Mouse (Mus musculus) limb, embryonic 10.5 days (tissue): ENCODE measurements around the gene Rap1gap2. TPM values are rescaled to one million over a fixed set of nuclear protein-coding genes. Genes with fewer than 3 reads are reported as not detected.

Experiments used
- DNase-seq: peaks from one replicate; pipeline ENCODE4 v3.0.0-alpha.2; 2017; ENCODE audit warnings: low spot score
- H3K27ac ChIP-seq: fragments of 300-500 bp; sonication (generic); 2 replicates; pipeline ENCODE4 v1.5.1; 2016; ENCODE audit warnings: mild to moderate bottlenecking
- H3K27me3 ChIP-seq: fragments of 300-500 bp; sonication (generic); 2 replicates; pipeline ENCODE4 v1.6.1; 2016; ENCODE audit warnings: low read depth, mild to moderate bottlenecking; ENCODE audit not compliant: poor library complexity, severe bottlenecking
- H3K36me3 ChIP-seq: fragments of 300-500 bp; sonication (generic); 2 replicates; pipeline ENCODE4 v1.6.1; 2016; ENCODE audit warnings: mild to moderate bottlenecking, moderate library complexity
- H3K4me1 ChIP-seq: fragments of 300-500 bp; sonication (generic); 2 replicates; pipeline ENCODE4 v1.6.1; 2016
- H3K4me3 ChIP-seq: fragments of 300-500 bp; sonication (generic); 2 replicates; pipeline ENCODE4 v1.5.1; 2016; ENCODE audit warnings: mild to moderate bottlenecking, moderate library complexity
- H3K9me3 ChIP-seq: fragments of 300-500 bp; sonication (generic); replicated peaks from 2 replicates; pipeline ENCODE4 v1.6.1; 2016; ENCODE audit warnings: mild to moderate bottlenecking
- whole genome bisulfite sequencing: fragments of 180-500 bp; shearing (Covaris S2); methylation state at CpG from one replicate; pipeline ENCODE4 v1.1.7; 2016; 5-methylcytosine and 5-hydroxymethylcytosine counted together
- polyA plus RNA-seq: library from polyadenylated mRNA; unstranded; fragments of >200 nt; fragmentation: Nextera tagmentation; extraction: Ambion mirVana; gene quantifications from 2 replicates; pipeline ENCODE4 v1.2.1, GENCODE M21; 2016

The Rap1gap2 gene
- polyA plus RNA-seq, 1 experiment from 2014 or later, result 0.34 TPM

DNA sequence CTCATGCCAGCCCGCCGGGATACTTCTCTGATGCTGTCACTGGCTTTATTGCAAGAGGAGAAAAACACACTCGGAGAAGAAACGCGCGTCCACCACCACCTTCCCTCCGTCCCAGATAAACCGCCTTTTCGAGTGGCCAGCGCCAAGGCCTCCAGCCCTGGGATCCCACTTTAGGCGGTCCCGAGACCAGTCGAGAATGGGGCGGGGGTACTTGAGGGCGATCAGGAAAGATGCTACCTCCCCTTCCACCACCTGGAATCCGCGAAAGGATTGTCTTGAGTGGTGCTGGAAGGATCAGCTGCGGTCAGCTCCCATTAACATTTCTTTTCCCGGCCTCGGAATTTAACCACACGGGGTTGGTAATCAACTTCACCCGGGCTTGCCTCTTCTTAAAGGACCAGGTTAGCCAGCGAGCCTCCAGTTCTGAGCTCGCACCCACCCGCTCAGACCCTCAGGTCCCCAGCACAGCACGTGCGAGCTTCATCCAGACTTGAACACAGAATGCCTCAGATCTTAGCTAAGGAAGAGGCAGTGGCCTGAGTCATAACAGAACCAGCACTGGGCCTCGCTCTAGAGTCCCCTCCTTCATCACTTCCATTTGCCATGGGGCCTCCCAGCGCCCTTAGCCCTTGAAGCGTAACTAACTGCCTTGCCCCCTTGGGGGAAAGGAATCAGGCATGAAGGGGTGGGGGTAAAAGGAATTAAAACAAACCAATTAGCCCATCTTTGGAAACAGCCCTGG lies 87.3 kb downstream of the Rap1gap2 start:
- peaks cover 87% of the 10 kb centered on the region for H3K27me3 ChIP-seq
- H3K4me3 ChIP-seq, result peak overlapping the region; percentile 73
- H3K4me1 ChIP-seq, result peaks cover 35% of the 10 kb centered on the region
- H3K9me3 ChIP-seq, result no peaks in the 10 kb centered on the region
- 2% methylated on average over 30 of the region's 30 CpGs for WGBS
- H3K36me3 ChIP-seq, result no peaks in the 10 kb centered on the region
- DNase-seq, result peak; percentile 45
- H3K27ac ChIP-seq, result no peak overlapping the region

DNA sequence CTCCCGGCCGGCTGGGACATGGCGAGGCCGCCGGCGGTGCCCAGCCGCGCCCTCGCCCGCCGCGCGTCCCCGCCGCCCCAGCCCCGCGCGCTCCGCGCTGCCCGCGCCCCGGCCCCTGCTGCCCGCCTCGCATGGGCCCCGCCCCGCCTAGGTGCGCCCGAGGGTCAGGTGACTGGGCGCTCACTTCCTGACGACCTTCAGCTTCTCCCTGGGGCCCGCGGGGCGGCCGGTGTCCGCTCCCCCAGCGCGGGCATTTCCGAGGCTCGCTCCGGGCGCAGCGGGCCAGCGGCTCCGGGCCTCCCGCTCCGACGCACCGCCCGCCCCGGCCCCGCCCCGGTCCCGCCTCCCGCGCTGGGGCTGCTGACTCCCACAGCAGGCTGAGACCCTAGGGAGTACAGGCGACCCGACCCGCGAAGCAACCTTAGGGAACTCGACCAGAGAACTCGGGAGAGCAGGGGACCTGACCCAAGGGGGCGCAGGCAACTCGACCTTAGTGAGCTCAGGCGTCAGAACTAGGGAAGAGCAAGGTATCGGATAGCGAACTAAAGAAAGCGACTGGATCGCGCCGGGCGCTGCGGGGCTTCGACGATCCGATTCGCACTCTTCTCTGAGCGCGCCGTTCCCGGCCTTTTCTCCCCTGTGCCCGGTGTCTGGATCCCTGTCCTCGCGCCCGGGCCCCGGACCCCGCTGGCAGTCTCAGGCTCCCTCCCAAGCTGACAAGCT lies 88.1 kb downstream of the Rap1gap2 start:
- peak; percentile 82 for DNase-seq
- Histone ChIP-seq H3K9me3 (no peaks in the 10 kb centered on the region), H3K4me1 (peaks cover 35% of the 10 kb centered on the region), H3K4me3 (peak overlapping the region; percentile 73), H3K27me3 (peaks cover 82% of the 10 kb centered on the region), H3K27ac (peak overlapping the region; percentile 72), H3K36me3 (no peaks in the 10 kb centered on the region)
- WGBS, result under 1% methylated on average over 82 of the region's 87 CpGs

DNA sequence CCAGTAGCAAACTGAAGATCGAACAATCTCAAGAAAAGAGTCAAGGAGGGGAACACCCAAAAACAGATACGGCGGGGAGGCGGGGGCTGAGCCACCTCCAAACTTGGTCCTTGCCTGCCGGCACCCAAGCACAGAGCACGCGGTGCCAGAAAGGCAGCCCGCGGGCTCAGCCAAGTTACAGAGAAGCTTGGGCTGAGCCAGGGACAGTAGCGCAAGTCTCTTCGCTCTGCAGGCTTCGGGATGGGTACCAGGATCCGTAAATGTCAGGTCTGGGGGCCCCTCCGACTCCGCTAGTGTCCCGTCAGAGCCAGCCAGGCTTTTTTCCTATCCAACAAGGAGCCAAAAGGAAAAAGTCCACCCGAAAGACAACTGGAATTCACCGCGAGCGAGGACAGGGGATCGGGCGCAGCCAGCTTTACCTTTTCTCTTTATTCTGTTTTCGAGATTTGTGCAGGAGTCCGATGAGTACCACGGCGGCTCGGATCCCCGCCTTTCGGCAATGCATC lies 88.7 kb downstream of the Rap1gap2 start:
- H3K27ac ChIP-seq, result peak overlapping the region; percentile 72; the same call in 1 of the 2 replicates
- no peak for DNase-seq

DNA sequence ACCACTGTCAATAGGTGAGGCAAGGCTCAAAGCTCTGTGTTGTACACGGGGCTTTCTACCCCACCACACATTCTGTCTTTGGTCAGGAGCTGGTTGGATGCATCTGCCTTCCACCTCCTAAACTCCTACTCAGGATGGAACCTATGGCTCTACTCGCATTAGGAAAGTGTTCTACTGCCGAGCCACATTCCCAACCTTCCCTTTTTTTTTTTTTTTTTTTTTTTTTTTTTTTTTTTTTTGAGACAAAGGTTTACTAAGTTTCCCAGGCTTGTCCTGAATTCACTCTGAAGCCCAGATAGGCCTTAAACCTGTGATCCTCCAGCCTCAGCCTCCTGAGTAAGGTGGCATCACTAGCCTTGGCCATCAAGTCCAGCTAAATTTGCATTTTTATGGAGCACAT lies 90.5 kb downstream of the Rap1gap2 start:
- Histone ChIP-seq H3K27me3 (peaks cover 63% of the 10 kb centered on the region), H3K4me3 (no peak overlapping the region), H3K9me3 (no peaks in the 10 kb centered on the region), H3K27ac (no peak overlapping the region), H3K36me3 (no peaks in the 10 kb centered on the region), H3K4me1 (peaks cover 27% of the 10 kb centered on the region)
- no peak for DNase-seq
- WGBS, result 87% methylated on average over 3 of the region's 3 CpGs

More for the DNA sequence above, 88.7 kb downstream of the Rap1gap2 start:
- H3K9me3 ChIP-seq, result no peaks in the 10 kb centered on the region
- peak overlapping the region; percentile 73 for H3K4me3 ChIP-seq
- H3K36me3 ChIP-seq, result no peaks in the 10 kb centered on the region
- under 1% methylated on average over 29 of the region's 29 CpGs for WGBS
- H3K4me1 ChIP-seq, result peaks cover 32% of the 10 kb centered on the region
- peaks cover 77% of the 10 kb centered on the region for H3K27me3 ChIP-seq

DNA sequence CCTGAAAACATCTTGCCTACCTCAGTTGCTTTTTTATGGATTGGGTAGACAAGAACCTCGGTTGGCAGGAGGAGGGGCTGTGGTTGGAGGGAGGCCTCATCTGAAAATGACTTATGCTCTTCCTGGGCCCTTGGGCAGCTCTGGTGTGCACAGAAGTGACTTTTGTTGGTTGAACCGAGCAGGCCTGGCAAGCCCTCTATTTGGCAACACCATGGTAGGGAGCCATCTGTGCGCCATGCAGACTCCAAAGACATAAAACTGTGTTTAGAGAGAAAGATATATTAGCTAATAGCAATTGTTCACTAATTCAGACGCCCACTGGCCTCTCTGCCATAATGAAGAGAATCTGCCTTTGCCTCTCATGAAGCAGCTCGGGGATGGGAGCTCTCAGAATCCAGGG lies 94.6 kb downstream of the Rap1gap2 start:
- 79% methylated on average over 5 of the region's 5 CpGs for WGBS
- DNase-seq, result no peak
- H3K27ac ChIP-seq, result no peak overlapping the region
- H3K4me3 ChIP-seq, result no peak overlapping the region
- peaks cover 22% of the 10 kb centered on the region for H3K27me3 ChIP-seq
- H3K9me3 ChIP-seq, result no peaks in the 10 kb centered on the region
- H3K4me1 ChIP-seq, result no peaks in the 10 kb centered on the region
- no peaks in the 10 kb centered on the region for H3K36me3 ChIP-seq

DNA sequence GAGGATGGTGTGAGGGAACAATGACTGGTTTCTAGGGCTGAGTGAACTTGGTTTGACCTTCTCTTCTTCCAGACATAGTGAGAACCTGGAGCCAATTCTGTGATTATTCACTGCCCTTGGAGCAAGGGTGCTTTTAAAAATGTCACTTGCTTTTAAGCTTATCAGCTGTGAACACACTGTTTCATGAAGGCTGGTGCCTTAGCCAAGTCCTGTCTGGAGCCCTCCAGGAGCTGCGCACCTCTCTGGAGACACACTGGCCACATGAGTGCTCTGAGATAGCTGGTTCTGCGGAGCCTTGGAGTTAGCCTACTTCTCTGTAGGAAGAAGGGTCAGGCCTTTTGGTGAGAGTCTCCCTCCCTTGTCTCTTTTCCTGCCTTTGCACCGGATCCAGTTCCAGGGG lies 95.7 kb downstream of the Rap1gap2 start:
- Histone ChIP-seq H3K4me3 (no peak overlapping the region), H3K4me1 (no peaks in the 10 kb centered on the region), H3K27me3 (peaks cover 13% of the 10 kb centered on the region), H3K9me3 (no peaks in the 10 kb centered on the region), H3K27ac (no peak overlapping the region), H3K36me3 (no peaks in the 10 kb centered on the region)
- WGBS, result 84% methylated on average over 3 of the region's 3 CpGs
- DNase-seq, result no peak

DNA sequence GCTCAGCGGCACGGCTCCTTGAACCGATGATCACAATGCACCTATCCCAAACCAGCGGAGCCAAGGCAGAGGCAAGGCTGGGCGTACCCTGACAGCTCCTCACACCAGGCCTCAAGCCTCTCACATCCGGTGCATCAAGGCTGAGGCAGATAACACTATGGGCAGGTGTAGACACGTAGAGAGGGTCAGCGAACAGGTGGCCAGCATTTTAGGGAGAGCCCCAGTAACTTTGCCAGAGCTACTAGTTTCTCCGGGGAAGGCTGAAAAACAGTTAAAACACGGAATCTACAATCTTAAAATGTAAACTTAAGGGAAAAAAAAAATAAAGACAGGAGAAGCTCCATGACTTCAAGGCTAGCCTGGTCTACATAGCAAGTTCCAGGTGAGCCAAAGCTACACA lies 98.1 kb downstream of the Rap1gap2 start:
- no peak overlapping the region for H3K4me3 ChIP-seq
- H3K9me3 ChIP-seq, result no peaks in the 10 kb centered on the region
- no peak overlapping the region for H3K27ac ChIP-seq
- no peaks in the 10 kb centered on the region for H3K36me3 ChIP-seq
- 85% methylated on average over 10 of the region's 10 CpGs for WGBS
- no peaks in the 10 kb centered on the region for H3K27me3 ChIP-seq
- DNase-seq, result no peak
- no peaks in the 10 kb centered on the region for H3K4me1 ChIP-seq

DNA sequence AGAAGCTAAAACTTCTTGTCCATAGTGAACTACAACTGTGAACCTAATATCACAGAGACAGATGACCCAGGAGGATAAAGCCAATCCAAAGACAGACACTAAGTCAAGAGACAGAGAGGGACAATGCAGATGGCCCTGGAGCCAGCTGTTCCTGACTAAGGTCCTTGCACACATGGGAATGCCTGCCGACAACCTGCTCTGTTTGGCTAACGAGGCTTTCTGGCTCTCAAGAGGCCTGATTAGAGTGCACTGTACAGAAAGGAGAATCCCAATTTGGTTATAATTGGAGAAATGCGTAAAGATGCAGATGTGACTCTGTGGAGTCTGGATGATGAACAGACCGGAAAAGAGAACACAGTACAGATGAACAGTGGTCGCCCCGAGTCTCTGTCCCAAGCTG lies 104.4 kb downstream of the Rap1gap2 start:
- no peak overlapping the region for H3K4me3 ChIP-seq
- H3K36me3 ChIP-seq, result no peaks in the 10 kb centered on the region
- DNase-seq, result no peak
- 87% methylated on average over 6 of the region's 6 CpGs for WGBS
- no peaks in the 10 kb centered on the region for H3K9me3 ChIP-seq
- H3K4me1 ChIP-seq, result no peaks in the 10 kb centered on the region
- H3K27me3 ChIP-seq, result no peaks in the 10 kb centered on the region
- no peak overlapping the region for H3K27ac ChIP-seq

DNA sequence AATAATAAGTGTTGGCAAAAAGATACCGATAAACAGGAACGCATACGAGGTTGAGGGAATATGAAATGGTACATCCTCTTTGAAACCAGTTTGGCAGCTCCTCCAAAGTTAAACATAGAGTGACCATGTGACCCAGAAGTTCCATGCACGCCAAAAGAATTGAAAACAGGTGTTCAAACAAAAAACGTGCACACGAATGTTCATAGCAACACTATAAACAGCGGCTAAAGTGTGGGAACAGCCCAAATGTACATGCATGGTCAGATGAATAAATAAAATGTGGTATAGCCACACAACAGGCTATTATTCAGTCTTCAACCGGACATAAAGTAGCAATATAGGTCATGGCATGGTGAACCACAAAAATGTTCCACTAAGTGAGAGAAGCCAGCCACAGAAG lies 108.2 kb downstream of the Rap1gap2 start:
- no peak overlapping the region for H3K27ac ChIP-seq
- WGBS, result 85% methylated on average over 8 of the region's 8 CpGs
- no peak for DNase-seq

DNA sequence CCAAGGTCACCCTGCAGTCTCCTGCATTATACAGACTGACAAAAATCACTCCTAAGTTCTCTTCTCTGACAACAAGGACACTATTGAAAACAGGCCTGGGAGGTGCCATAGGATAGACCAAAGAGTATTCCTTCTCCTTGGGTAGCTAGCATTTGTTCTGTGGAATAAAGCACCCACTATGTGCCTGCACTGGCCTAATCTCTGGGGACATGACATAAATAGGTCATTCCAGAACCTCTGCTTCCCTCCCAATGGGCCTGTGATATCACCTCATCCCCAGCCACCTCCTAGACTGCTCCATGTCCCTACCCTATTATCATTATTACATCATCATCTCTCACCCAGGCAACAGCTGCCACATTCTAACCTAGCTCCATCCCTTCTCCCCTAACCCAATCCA lies 108.7 kb downstream of the Rap1gap2 start:
- no peak for DNase-seq
- Histone ChIP-seq H3K4me3 (no peak overlapping the region), H3K27ac (no peak overlapping the region), H3K36me3 (no peaks in the 10 kb centered on the region), H3K27me3 (no peaks in the 10 kb centered on the region), H3K9me3 (no peaks in the 10 kb centered on the region), H3K4me1 (peaks cover 10% of the 10 kb centered on the region)

More for the DNA sequence above, 108.2 kb downstream of the Rap1gap2 start:
- no peaks in the 10 kb centered on the region for H3K27me3 ChIP-seq
- no peaks in the 10 kb centered on the region for H3K9me3 ChIP-seq
- no peaks in the 10 kb centered on the region for H3K36me3 ChIP-seq
- no peak overlapping the region for H3K4me3 ChIP-seq
- H3K4me1 ChIP-seq, result peaks cover 10% of the 10 kb centered on the region

DNA sequence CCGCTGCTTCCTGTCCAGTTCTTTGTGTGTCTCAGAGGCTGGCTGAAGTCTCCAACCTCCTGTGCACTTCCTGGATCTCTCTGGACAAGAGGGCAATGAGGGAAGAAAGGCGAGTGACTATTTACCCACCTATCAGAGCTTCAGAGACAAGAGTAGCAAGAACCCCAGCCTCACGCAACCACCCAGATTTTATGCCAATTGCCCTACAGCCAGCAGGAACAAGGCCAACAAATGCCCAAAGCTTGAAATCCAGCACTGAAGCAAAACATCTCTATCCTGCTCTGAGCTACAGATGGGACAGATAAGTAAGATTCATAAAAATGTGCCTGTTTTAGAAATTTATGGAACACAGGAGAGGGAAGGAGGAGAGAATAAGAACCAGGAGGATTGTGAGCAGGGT lies 109.7 kb downstream of the Rap1gap2 start:
- no peaks in the 10 kb centered on the region for H3K36me3 ChIP-seq
- H3K4me3 ChIP-seq, result no peak overlapping the region
- H3K4me1 ChIP-seq, result peaks cover 10% of the 10 kb centered on the region
- 0 out of 2 replicates have a peak overlapping the region, but pooled peaks have one; percentile 30 for H3K27ac ChIP-seq
- 86% methylated on average over 3 of the region's 3 CpGs for WGBS
- no peak for DNase-seq
- no peaks in the 10 kb centered on the region for H3K9me3 ChIP-seq
- H3K27me3 ChIP-seq, result no peaks in the 10 kb centered on the region

DNA sequence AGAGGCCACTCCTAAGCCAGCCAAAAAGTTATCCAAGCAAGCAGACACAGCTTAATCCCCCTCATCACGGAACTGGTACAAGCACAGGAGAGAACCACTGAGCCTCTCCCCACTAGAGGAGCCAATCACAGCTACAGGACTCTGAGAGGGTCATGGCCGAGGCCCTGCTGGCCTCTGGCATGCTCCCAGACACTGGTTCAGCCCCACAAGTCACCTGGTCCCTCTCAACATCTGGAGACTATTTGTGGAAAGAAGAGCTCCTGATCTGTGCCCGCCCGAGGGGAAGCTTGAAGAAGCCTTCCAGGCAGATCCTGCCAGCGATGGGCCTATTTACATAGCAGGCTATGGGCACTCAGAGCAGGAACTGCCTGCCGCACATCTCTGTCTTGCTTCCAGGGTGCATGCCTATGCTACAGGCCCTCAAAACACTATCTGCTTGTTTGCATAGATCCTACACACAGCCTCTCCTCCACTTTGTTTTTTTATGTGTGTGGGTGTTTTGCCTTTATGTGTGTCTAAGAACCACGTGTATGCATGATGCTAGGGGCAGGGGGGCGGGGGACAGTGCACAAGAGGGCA lies 111.1 kb downstream of the Rap1gap2 start:
- 43% methylated on average over 8 of the region's 8 CpGs for WGBS

DNA sequence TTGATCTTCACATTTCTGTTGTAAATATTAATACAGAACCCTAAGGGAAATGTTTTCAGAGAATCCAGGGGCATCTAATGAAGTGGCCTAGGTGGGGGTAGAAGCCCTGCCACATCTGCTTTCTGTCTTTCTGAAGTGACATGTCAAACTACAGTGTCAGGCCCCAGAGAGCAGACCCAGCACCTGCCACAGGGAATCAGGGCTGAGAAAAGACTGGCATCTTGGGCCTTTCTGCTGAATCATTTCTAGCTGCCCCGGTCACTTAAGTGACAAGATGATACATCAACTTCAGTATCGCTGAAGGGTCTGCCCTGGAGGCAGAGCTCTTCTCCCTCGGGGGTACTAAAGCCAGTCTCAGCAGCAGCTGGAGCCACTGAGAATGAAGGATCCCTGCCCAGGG lies 111.7 kb downstream of the Rap1gap2 start:
- peaks cover 10% of the 10 kb centered on the region for H3K4me1 ChIP-seq
- H3K27me3 ChIP-seq, result no peaks in the 10 kb centered on the region
- DNase-seq, result no peak
- no peaks in the 10 kb centered on the region for H3K9me3 ChIP-seq
- WGBS, result 35% methylated on average over 3 of the region's 3 CpGs
- H3K4me3 ChIP-seq, result no peak overlapping the region
- H3K27ac ChIP-seq, result no peak overlapping the region
- H3K36me3 ChIP-seq, result no peaks in the 10 kb centered on the region

More for the DNA sequence above, 111.1 kb downstream of the Rap1gap2 start:
- H3K9me3 ChIP-seq, result no peaks in the 10 kb centered on the region
- H3K36me3 ChIP-seq, result no peaks in the 10 kb centered on the region
- H3K27ac ChIP-seq, result no peak overlapping the region; the same call in 1 of the 2 replicates
- no peak for DNase-seq
- H3K4me3 ChIP-seq, result no peak overlapping the region
- peaks cover 10% of the 10 kb centered on the region for H3K4me1 ChIP-seq
- H3K27me3 ChIP-seq, result no peaks in the 10 kb centered on the region
